Mouse (Mus musculus) cortical plate, adult 2 months (tissue): ENCODE measurements around the gene Hist2h2ac.

Experiments used
- CTCF ChIP-seq: fragments of 200-500 bp; IDR thresholded peaks from 2 replicates; pipeline ENCODE4 v1.5.1; 2011; ENCODE audit warnings: mild to moderate bottlenecking, control low read depth, low read length; ENCODE audit not compliant: insufficient read depth; ENCODE audit errors: extremely low read depth
- POLR2A ChIP-seq: fragments of 200-500 bp; IDR thresholded peaks from 2 replicates; pipeline ENCODE4 v1.6.1; 2011; ENCODE audit warnings: mild to moderate bottlenecking, low read length, control low read depth; ENCODE audit not compliant: insufficient read depth; ENCODE audit errors: extremely low read depth

- no peak for TF ChIP-seq CTCF
- no peak for TF ChIP-seq POLR2A
Measured at GRCm38 (mm10) chr3:96260220-96260619, 39.5 kb upstream of the Hist2h2ac start.
